Mouse (Mus musculus) heart, embryonic 15.5 days (tissue): ENCODE results near the gene Pa2g4. TPM values are rescaled to one million over a fixed set of nuclear protein-coding genes. Genes with fewer than 3 reads are reported as not detected.

Experiments
- ATAC-seq: fragments of 200-750 bp; cut with Nextera tagmentation; replicated peaks from 2 replicates; pipeline ENCODE4 v1.8.0; 2017; ENCODE audit warnings: low read depth, moderate TSS enrichment; ENCODE audit not compliant: insufficient number of reproducible peaks, insufficient read depth, low FRiP score
- H3K27ac ChIP-seq: fragments of 300-500 bp; sonication (generic); 2 replicates; pipeline ENCODE4 v1.5.1; 2015; ENCODE audit warnings: mild to moderate bottlenecking, inconsistent platforms
- H3K27me3 ChIP-seq: fragments of 300-500 bp; sonication (generic); 2 replicates; pipeline ENCODE4 v1.6.1; 2015; ENCODE audit warnings: inconsistent platforms
- H3K36me3 ChIP-seq: fragments of 300-500 bp; sonication (generic); 2 replicates; pipeline ENCODE4 v1.6.1; 2015; ENCODE audit warnings: mild to moderate bottlenecking, inconsistent platforms
- H3K4me1 ChIP-seq: fragments of 300-500 bp; sonication (generic); replicated peaks from 2 replicates; pipeline ENCODE4 v1.6.1; 2015; ENCODE audit warnings: inconsistent platforms
- H3K4me2 ChIP-seq: fragments of 300-500 bp; sonication (generic); 2 replicates; pipeline ENCODE4 v1.6.1; 2015; ENCODE audit warnings: inconsistent platforms, mild to moderate bottlenecking, moderate library complexity
- H3K4me3 ChIP-seq: fragments of 300-500 bp; sonication (generic); 2 replicates; pipeline ENCODE4 v1.5.1; 2015; ENCODE audit warnings: mild to moderate bottlenecking, inconsistent platforms
- H3K9ac ChIP-seq: fragments of 300-500 bp; sonication (generic); 2 replicates; pipeline ENCODE4 v1.6.1; 2015; ENCODE audit warnings: mild to moderate bottlenecking, inconsistent platforms
- H3K9me3 ChIP-seq: fragments of 300-500 bp; sonication (generic); replicated peaks from 2 replicates; pipeline ENCODE4 v1.6.1; 2016; ENCODE audit warnings: inconsistent platforms
- WGBS: fragments of 180-500 bp; shearing (Covaris S2); methylation state at CpG from one replicate; pipeline ENCODE4 v1.1.7; 2015; ENCODE audit warnings: mixed read lengths; 5-methylcytosine and 5-hydroxymethylcytosine counted together
- polyA plus RNA-seq: library from polyadenylated mRNA; unstranded; fragments of >200 nt; fragmentation: Nextera tagmentation; extraction: Ambion mirVana; gene quantifications from 2 replicates; pipeline ENCODE4 v1.2.1, GENCODE M21; 2015

Pa2g4 gene
- polyA plus RNA-seq, 1 experiment from 2014 or later, result 101 TPM

DNA sequence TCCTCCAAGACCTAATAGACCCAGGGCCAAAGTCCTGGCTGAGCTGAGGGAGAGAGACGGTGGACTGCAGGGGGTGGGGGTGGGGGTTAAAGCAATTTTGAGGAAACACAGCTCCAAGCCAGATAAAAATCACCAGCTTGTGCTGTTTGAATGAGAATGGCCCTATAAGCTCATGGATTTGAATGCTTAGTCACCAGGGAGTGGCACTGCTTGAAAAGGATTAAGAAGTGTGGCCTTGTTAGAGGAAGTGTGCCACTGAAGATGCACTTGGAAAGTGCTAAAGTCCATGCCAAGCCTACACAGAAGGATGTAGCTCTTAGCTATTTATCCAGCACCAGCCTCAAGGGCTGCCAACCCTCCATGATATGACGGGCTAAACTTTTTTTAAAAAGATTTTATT, 30.6 kb downstream of the Pa2g4 start:
- no peak overlapping the region for H3K27ac ChIP-seq
- WGBS, result 79% methylated on average over 2 of the region's 2 CpGs
- peaks cover 10% of the 10 kb centered on the region for H3K4me1 ChIP-seq
- no peaks in the 10 kb centered on the region for H3K9me3 ChIP-seq
- no peak overlapping the region for H3K4me2 ChIP-seq
- H3K36me3 ChIP-seq, result no peaks in the 10 kb centered on the region
- no peaks in the 10 kb centered on the region for H3K27me3 ChIP-seq
- no peak overlapping the region for H3K4me3 ChIP-seq
- H3K9ac ChIP-seq, result no peak overlapping the region
- no peak for ATAC-seq

DNA sequence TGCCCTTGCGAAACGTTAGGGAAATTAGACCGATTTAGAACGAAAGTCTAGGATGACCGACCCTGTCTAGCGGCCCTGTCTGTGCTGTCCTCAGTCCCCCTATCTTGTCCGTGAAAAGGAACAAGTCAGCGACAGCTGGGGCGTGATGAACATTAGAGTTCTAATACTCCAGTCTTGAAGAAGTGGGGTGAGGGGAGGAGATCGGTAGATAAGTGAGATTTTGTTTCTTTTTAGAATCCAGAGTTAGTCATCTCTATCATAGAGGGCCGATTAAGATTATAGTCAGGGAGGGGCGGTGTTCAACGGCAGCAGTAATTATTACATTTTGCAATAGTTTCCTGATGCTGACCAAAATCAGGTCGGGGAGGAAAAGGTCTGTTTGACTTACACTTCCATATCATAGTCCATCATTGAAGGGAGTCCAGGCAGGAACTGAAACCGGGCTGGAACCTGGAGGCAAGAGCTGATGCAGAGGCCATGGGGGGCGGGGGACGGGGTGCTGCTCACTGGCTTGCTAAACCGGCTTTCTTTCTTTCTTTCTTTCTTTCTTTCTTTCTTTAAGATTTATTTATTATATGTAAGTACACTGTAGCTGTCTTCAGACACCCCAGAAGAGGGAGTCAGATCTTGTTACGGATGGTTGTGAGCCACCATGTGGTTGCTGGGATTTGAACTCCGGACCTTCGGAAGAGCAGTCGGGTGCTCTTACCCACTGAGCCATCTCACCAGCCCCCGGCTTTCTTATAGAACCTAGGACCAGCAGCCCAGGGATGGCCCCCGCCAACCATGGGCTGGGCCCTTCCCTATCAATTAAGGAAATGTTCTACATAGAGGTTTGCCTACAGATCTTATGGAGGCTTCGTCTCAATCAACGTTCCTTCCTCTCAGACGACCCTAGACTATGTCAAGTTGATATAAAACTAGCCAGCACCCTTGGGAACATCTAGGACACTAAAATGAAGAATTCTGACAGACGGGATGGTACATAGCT, 39.1 kb downstream of the Pa2g4 start:
- Histone ChIP-seq H3K27me3 (no peaks in the 10 kb centered on the region), H3K4me3 (peak overlapping the region; percentile 80), H3K9me3 (no peaks in the 10 kb centered on the region), H3K9ac (peak overlapping the region; percentile 49), H3K4me2 (peak overlapping the region; percentile 93), H3K4me1 (peaks cover 15% of the 10 kb centered on the region), H3K36me3 (peaks cover 3% of the 10 kb centered on the region; the same call in 1 of the 2 replicates), H3K27ac (peak overlapping the region; percentile 87)
- no peak for ATAC-seq
- WGBS, result 29% methylated on average over 28 of the region's 28 CpGs

DNA sequence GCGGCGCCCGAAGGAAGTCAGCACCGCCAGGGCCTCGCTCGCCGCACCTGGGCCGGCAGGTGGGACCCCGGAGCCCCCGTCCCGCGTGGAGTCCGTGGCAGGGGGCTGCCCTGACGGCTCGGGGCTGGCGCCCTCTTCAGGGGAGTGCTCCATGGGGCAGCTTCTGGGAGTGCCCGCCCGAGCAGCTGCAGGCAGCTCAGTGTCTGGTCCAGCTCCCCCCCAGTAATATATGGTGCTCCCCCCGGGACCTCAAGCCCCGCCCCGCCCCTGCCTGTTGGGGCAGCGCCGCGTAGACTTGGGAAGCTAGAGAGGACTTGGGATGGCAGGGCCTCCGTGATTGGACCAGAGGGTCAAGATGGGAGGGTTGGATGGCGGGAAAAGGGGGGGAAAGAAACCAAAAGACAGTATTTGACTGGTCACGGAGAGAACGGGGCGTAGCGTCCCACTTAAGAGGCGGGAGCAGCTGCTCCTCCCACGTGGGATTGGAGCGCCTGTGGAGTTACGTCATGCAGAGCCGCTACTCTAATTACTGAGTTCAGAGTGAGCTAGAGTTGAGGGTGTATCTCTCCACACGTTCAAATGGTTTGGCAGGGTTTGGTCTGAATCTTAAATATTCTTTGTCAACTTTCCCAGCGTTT, 40.0 kb downstream of the Pa2g4 start, which contains the start of gene Esyt1:
TSS of gene Esyt1 (minus strand) at position 201 of the 638 bp plus-strand sequence.
- WGBS, result under 1% methylated on average over 37 of the region's 37 CpGs
- peak within 1 kb of the TSS; percentile 87 for H3K27ac ChIP-seq
- H3K4me2 ChIP-seq, result peak within 1 kb of the TSS; percentile 93
- ATAC-seq, result peak; percentile 96
- peaks cover 15% of the 10 kb centered on the region for H3K4me1 ChIP-seq
- peaks cover 11% of the 10 kb centered on the region; the same call in 1 of the 2 replicates for H3K36me3 ChIP-seq
- H3K9ac ChIP-seq, result peak within 1 kb of the TSS; percentile 87
- H3K9me3 ChIP-seq, result no peaks in the 10 kb centered on the region
- peak within 1 kb of the TSS; percentile 80 for H3K4me3 ChIP-seq
- no peaks in the 10 kb centered on the region for H3K27me3 ChIP-seq

DNA sequence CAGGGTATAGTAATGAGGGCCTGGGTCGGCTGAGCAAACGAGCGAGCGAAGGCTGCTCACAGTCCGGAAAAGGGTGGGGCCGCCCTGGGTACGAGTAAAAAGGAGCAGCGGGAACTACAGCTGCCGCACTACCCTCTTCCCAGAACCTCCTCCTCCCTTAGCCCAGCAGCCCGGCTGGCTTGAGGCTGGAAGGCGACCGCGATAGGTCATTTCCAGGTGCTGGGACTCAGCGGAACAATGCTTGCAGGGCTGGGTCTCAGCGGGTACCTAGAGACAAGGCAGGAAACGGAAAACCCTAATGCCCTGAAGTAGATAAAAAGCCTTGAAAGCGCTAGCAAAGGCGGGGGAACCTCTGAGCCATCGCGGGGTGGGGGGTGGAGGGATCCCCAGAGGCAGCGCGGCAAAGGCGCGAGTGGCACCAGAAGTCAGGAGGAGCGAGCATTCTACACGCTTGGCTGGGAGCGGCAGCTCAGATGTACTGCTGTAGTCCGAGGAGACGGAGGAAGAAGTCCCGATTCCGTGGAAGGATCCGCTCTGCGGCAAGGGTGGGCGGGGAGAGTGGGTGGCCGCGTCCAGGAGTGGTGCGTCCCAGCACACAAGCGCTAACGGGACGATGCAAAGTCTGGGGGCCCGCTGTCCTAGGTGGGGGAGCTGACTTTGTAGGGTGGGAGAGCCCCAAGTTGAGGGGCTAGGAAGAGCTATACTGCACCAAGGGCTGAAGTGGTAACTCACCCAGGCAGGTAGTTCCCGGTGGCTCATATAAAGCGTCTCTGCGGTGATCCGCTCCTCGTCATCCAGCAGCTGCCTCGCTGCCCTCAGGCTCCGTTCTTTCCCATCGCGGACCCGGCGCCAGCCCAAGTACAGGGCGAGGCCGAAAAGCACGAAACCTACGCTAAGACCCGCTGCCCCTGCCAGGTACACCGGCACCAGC, 40.8 kb downstream of the Pa2g4 start:
- Histone ChIP-seq H3K4me3 (peak overlapping the region; percentile 80), H3K36me3 (peaks cover 17% of the 10 kb centered on the region; the same call in 1 of the 2 replicates), H3K27me3 (no peaks in the 10 kb centered on the region), H3K4me1 (peaks cover 15% of the 10 kb centered on the region), H3K9me3 (no peaks in the 10 kb centered on the region), H3K27ac (peak overlapping the region; percentile 87), H3K9ac (peak overlapping the region; percentile 87), H3K4me2 (peak overlapping the region; percentile 93)
- peak; percentile 18 for ATAC-seq
- under 1% methylated on average over 58 of the region's 58 CpGs for WGBS

DNA sequence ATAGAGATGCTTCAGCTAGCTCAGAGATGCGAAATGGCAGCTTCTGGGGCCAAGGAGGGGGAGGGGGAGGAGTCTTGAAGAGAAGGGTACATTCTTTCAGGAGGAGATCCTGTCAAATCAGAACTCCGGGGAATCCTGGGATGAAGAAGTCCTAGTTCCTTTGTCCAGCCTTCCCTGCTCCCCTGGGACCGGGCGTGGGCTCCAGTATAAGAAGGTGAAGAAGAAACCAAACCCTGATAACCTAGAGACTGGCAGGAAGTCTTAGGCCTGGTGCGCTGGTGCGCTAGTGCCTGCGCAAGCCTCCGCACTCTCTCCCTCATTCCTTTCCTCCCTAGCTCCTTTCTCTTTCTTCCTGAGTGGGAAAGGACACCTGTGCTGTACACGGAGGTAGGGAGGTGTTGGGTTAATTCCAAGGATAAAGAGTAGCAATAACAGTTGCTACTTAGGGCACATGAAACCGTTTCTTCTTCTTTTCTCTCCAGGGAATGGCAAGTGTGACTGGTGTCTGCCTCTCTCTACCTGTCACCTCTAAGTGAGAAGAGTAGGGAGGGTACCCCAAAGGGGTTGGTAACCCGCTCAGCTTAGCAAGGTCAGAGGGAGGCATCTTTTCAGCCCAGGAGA, 41.6 kb downstream of the Pa2g4 start:
- peak overlapping the region; percentile 93 for H3K4me2 ChIP-seq
- peak overlapping the region; percentile 80 for H3K4me3 ChIP-seq
- 29% methylated on average over 11 of the region's 11 CpGs for WGBS
- H3K27ac ChIP-seq, result peak overlapping the region; percentile 87
- peaks cover 21% of the 10 kb centered on the region; the same call in 1 of the 2 replicates for H3K36me3 ChIP-seq
- no peaks in the 10 kb centered on the region for H3K27me3 ChIP-seq
- peaks cover 15% of the 10 kb centered on the region for H3K4me1 ChIP-seq
- no peaks in the 10 kb centered on the region for H3K9me3 ChIP-seq
- peak overlapping the region; percentile 87 for H3K9ac ChIP-seq
- no peak for ATAC-seq

DNA sequence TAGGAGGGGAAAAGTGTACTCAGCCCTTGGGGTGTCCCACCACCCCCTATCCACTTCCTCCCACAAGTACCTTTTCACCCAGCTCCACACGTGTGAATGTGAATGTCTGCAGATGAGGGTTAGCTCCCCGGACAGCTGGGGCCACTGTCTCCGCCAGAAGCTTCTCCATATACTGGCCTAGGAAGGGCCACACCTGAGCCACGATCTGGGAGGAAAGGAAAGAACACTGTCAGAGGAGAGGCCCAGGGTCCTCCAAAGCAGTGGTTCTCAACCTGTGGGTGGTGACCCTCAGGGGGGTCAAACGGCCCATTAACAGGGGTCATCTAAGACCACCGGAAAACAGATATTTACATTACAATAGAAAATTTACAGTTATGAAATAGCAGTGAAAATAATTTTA, 43.4 kb downstream of the Pa2g4 start:
- peaks cover 36% of the 10 kb centered on the region; the same call in 1 of the 2 replicates for H3K36me3 ChIP-seq
- no peak overlapping the region for H3K4me2 ChIP-seq
- H3K9me3 ChIP-seq, result no peaks in the 10 kb centered on the region
- ATAC-seq, result no peak
- no peak overlapping the region for H3K4me3 ChIP-seq
- H3K27me3 ChIP-seq, result no peaks in the 10 kb centered on the region
- H3K4me1 ChIP-seq, result peaks cover 15% of the 10 kb centered on the region
- H3K9ac ChIP-seq, result no peak overlapping the region
- 76% methylated on average over 6 of the region's 6 CpGs for WGBS
- no peak overlapping the region for H3K27ac ChIP-seq

DNA sequence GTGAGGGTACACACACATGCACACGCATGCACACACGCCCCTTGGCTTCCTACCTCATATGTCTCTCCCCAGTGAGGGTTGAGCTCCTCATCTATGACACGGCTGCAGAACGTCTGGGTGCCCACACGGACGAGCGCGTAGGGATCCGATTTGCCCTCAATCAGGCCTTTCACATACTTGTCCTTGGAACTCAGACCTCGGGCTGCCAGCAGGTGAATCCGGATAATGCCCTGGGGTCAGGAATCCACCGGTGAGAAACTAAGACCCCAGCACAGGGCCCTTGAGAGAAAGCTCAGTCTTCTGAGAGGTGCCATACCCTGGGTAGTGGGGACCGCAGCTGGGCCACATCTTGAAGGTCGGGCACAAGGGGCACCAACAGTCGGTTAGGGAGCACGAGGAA, 45.2 kb downstream of the Pa2g4 start:
- no peak overlapping the region for H3K27ac ChIP-seq
- H3K9me3 ChIP-seq, result no peaks in the 10 kb centered on the region
- peaks cover 10% of the 10 kb centered on the region for H3K4me1 ChIP-seq
- 87% methylated on average over 16 of the region's 16 CpGs for WGBS
- no peaks in the 10 kb centered on the region for H3K27me3 ChIP-seq
- peaks cover 52% of the 10 kb centered on the region; the same call in 1 of the 2 replicates for H3K36me3 ChIP-seq
- no peak overlapping the region for H3K4me2 ChIP-seq
- H3K9ac ChIP-seq, result no peak overlapping the region
- no peak overlapping the region for H3K4me3 ChIP-seq
- no peak for ATAC-seq

DNA sequence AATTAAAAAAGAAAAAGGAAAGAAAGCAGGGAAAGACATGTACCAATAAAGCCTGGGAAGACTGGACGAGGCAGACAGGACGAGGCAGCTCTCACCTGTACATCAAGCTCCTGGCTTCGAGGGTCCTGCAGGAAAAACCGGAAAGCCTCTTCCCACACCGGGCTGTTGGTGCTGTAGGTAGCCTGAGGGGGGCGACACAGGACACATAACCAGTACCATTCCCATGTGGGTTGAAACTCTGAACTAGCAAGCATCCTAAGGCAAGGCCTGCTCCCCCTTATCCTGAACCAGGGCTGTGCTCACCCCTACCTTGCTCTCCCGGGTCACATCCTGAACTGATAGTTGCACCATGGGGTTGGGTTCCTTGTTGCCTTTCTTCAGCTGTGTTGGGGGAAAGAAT, 47.0 kb downstream of the Pa2g4 start:
- peaks cover 60% of the 10 kb centered on the region for H3K36me3 ChIP-seq
- no peak overlapping the region for H3K27ac ChIP-seq
- no peak overlapping the region for H3K4me3 ChIP-seq
- H3K9me3 ChIP-seq, result no peaks in the 10 kb centered on the region
- H3K4me1 ChIP-seq, result 0 out of 2 replicates have a peak, but pooled peaks cover under 1% of the 10 kb centered on the region
- ATAC-seq, result no peak
- WGBS, result 82% methylated on average over 7 of the region's 7 CpGs
- no peak overlapping the region for H3K4me2 ChIP-seq
- H3K9ac ChIP-seq, result no peak overlapping the region
- no peaks in the 10 kb centered on the region for H3K27me3 ChIP-seq

DNA sequence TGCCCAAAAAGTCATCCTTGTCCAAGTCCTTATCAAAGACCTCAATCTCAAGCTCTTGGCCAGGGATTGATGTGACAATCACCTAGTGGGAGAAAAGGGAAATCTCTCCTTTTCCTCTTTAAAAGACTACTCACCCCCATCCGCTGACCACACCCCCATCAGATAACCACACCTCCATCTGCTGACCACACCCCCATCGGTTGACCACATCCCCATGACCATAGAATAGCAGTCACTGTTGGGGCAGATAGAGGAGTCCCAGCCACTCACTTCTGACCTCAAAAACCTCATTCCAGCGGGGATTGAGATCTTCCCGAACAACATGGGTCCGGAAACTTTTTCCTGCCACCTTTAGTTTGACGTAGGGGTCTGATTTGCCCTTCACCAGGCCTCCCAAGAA, 49.1 kb downstream of the Pa2g4 start:
- H3K4me1 ChIP-seq, result no peaks in the 10 kb centered on the region
- no peak overlapping the region for H3K4me2 ChIP-seq
- H3K27me3 ChIP-seq, result no peaks in the 10 kb centered on the region
- H3K9me3 ChIP-seq, result no peaks in the 10 kb centered on the region
- H3K4me3 ChIP-seq, result no peak overlapping the region
- H3K36me3 ChIP-seq, result peaks cover 68% of the 10 kb centered on the region
- ATAC-seq, result 0 out of 2 replicates have a peak, but pooled peaks have one; percentile 44
- H3K9ac ChIP-seq, result no peak overlapping the region
- no peak overlapping the region for H3K27ac ChIP-seq
- WGBS, result 47% methylated on average over 6 of the region's 6 CpGs

DNA sequence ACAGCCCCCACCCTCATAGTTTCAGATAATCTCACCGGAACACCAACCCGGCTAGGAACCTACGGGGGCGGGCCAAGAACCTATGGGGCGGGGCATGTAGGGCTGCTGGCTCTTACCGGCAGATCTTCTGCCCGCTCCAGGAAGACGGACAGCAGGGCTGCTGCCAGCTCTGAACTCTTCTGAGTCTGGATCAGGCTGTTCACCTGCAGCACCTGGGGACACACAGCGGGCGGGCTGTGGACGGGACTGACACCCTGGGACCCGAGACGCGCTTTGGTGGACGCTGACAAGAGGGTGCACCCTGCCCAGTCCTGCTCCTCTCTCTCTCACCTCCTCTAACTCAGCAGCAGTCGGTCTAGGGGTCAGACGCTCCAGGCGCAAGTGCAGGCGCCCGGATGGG, 49.8 kb downstream of the Pa2g4 start:
- no peak overlapping the region for H3K4me3 ChIP-seq
- ATAC-seq, result no peak
- no peaks in the 10 kb centered on the region for H3K4me1 ChIP-seq
- no peak overlapping the region for H3K27ac ChIP-seq
- no peak overlapping the region for H3K4me2 ChIP-seq
- 47% methylated on average over 20 of the region's 20 CpGs for WGBS
- H3K9me3 ChIP-seq, result no peaks in the 10 kb centered on the region
- H3K36me3 ChIP-seq, result peaks cover 67% of the 10 kb centered on the region
- H3K9ac ChIP-seq, result no peak overlapping the region
- H3K27me3 ChIP-seq, result no peaks in the 10 kb centered on the region
